Mouse (Mus musculus) kidney, adult 8-10 months (tissue): ENCODE results near the gene Coq6.
A peak's percentile ranks its signal among the peaks of the same experiment; 100 is the strongest.
"Not testable (repeated sequence)": the region's sequence is repeated elsewhere in the genome, so short reads cannot be mapped to it uniquely, and the experiment has no call there.

Source experiments
- DNase-seq, 2 experiments: peaks; one replicate each; pipeline ENCODE4 v3.0.0; 2022

Gene Coq6

GRCm38 (mm10) chr12:84361555-84362489 lies at the start of gene Coq6, which contains the start of gene Fam161b:
Gene Coq6 (plus strand): TSS chr12:84361657.
Gene Fam161b (minus strand): TSS chr12:84361833.
- peak; percentile 96 to 97 for DNase-seq

- no peak for DNase-seq
Observed at GRCm38 (mm10) chr12:84316006-84316405, 45.5 kb upstream of the Coq6 start.

GRCm38 (mm10) chr12:84316721-84317621 lies 44.5 kb upstream of the Coq6 start, which contains the start of gene Zfp410:
Gene Zfp410 (plus strand): TSS chr12:84316852.
- peak; percentile 82 to 89 for DNase-seq

- DNase-seq: peak; percentile 24 to 38
Observed at GRCm38 (mm10) chr12:84327111-84327512, 34.3 kb upstream of the Coq6 start.

GRCm38 (mm10) chr12:84336963-84337625 lies 24.4 kb upstream of the Coq6 start:
- no peak for DNase-seq

- DNase-seq: peak; percentile 30 to 49
Observed at GRCm38 (mm10) chr12:84347192-84347591, 14.3 kb upstream of the Coq6 start.

GRCm38 (mm10) chr12:84358699-84359098 lies 2.8 kb upstream of the Coq6 start:
- not testable (repeated sequence) for DNase-seq

GRCm38 (mm10) chr12:84362872-84363271 lies 1.4 kb downstream of the Coq6 start:
- DNase-seq: no peak

GRCm38 (mm10) chr12:84364291-84364690 lies 2.8 kb downstream of the Coq6 start:
- DNase-seq: no peak

- no peak for DNase-seq
Observed at GRCm38 (mm10) chr12:84365137-84365536, 3.7 kb downstream of the Coq6 start.

- DNase-seq: no peak
Observed at GRCm38 (mm10) chr12:84366971-84367370, 5.5 kb downstream of the Coq6 start.

GRCm38 (mm10) chr12:84371647-84372046 lies 10.2 kb downstream of the Coq6 start:
- no peak for DNase-seq

- DNase-seq: no peak
Observed at GRCm38 (mm10) chr12:84373831-84374481, 12.5 kb downstream of the Coq6 start.

GRCm38 (mm10) chr12:84382369-84382768 lies 20.9 kb downstream of the Coq6 start:
- no peak for DNase-seq

GRCm38 (mm10) chr12:84384644-84385081 lies 23.2 kb downstream of the Coq6 start:
- peak; percentile 86 to 94 for DNase-seq

GRCm38 (mm10) chr12:84385408-84385807 lies 24.0 kb downstream of the Coq6 start:
- DNase-seq: no peak

GRCm38 (mm10) chr12:84388097-84388496 lies 26.6 kb downstream of the Coq6 start:
- peak; percentile 65 to 77 for DNase-seq

- no peak for DNase-seq
Observed at GRCm38 (mm10) chr12:84388774-84389400, 27.4 kb downstream of the Coq6 start.

- DNase-seq: no peak
Observed at GRCm38 (mm10) chr12:84390336-84390735, 28.9 kb downstream of the Coq6 start.

- no peak for DNase-seq
Observed at GRCm38 (mm10) chr12:84392681-84393080, 31.2 kb downstream of the Coq6 start.

GRCm38 (mm10) chr12:84393847-84394246 lies 32.4 kb downstream of the Coq6 start:
- no peak for DNase-seq
